In genomic region chr9:100440111-100440790, GRCm38 (mm10) we compare ENCODE assay signal across 8 mouse cellular contexts. TPM values are rescaled to one million over a fixed set of nuclear protein-coding genes. Genes with fewer than 3 reads are reported as not detected.
DNase-seq lines count a peak whose midpoint lies in the region; ATAC-seq lines count a peak whose summit lies in the region.

No protein-coding gene starts in this region.

- H3K4me1 ChIP-seq in neural tube, embryonic 11.5 days (ENCODE audit: control insufficient read depth, insufficient read depth, low read length) = peaks cover 5% of the 10 kb centered on the region; the same call in 1 of the 2 replicates
- H3K4me1 ChIP-seq in brown adipose tissue, adult 24 weeks (ENCODE audit: control insufficient read depth, insufficient read depth, insufficient read length, low read length) = peaks cover 8% of the 10 kb centered on the region
- H3K4me1 ChIP-seq in heart, embryonic 14.5 days (ENCODE audit: control insufficient read depth in 2 of 2, insufficient read depth in 2 of 2, low read length in 2 of 2) = no peaks in the 10 kb centered on the region; a peak in 1 of 4 replicates
- H3K4me1 ChIP-seq in neural tube, embryonic 13.5 days (replicated peaks) = peaks cover 15% of the 10 kb centered on the region

- DNase-seq in neural tube, embryonic 11.5 days (ENCODE audit: low spot score) = peak; percentile 56
- no peak for DNase-seq in neural tube, embryonic 10.5 days (ENCODE audit: extremely low spot score, low spot score)
- DNase-seq in left cerebral cortex, postnatal 4 days = peak; percentile 81
- no peak for DNase-seq in spleen, adult 12 weeks (ENCODE audit: low spot score)
- no peak for DNase-seq in kidney, postnatal 25 days

- no peaks in the 10 kb centered on the region for H3K9me3 ChIP-seq in neural tube, embryonic 11.5 days (ENCODE audit: control insufficient read depth, low read length)
- no peaks in the 10 kb centered on the region for H3K9me3 ChIP-seq in heart, embryonic 14.5 days (ENCODE audit: control insufficient read depth, low read length)
- H3K9me3 ChIP-seq in neural tube, embryonic 13.5 days = no peaks in the 10 kb centered on the region

- 69% methylated on average over 9 of the region's 9 CpGs for WGBS in neural tube, embryonic 11.5 days
- 37% methylated on average over 9 of the region's 9 CpGs for WGBS in heart, embryonic 14.5 days
- 58% methylated on average over 9 of the region's 9 CpGs for WGBS in neural tube, embryonic 13.5 days

- H3K27me3 ChIP-seq in neural tube, embryonic 11.5 days (ENCODE audit: control insufficient read depth, insufficient read depth, low read length) = no peaks in the 10 kb centered on the region
- H3K27me3 ChIP-seq in heart, embryonic 14.5 days (ENCODE audit: control insufficient read depth, insufficient read depth, low read length) = no peaks in the 10 kb centered on the region
- no peaks in the 10 kb centered on the region for H3K27me3 ChIP-seq in neural tube, embryonic 13.5 days

- H3K36me3 ChIP-seq in neural tube, embryonic 11.5 days (ENCODE audit: control insufficient read depth, insufficient read depth, low read length) = no peaks in the 10 kb centered on the region
- H3K36me3 ChIP-seq in heart, embryonic 14.5 days (ENCODE audit: control insufficient read depth, insufficient read depth, low read length) = no peaks in the 10 kb centered on the region
- H3K36me3 ChIP-seq in neural tube, embryonic 13.5 days = no peaks in the 10 kb centered on the region

- peak overlapping the region; percentile 61 for H3K27ac ChIP-seq in neural tube, embryonic 11.5 days (ENCODE audit: low read depth, low read length)
- H3K27ac ChIP-seq in brown adipose tissue, adult 24 weeks (replicated peaks; ENCODE audit: low read depth, low read length) = 0 out of 2 replicates have a peak overlapping the region, but pooled peaks have one; percentile 20
- H3K27ac ChIP-seq in heart, embryonic 14.5 days (replicated peaks in 1 of 2; ENCODE audit: control insufficient read depth in 1 of 2, insufficient read depth in 1 of 2, low read depth in 2 of 2, low read length in 2 of 2) = peak overlapping the region; percentile 42 to 52; a peak in 1 of 4 replicates
- peak overlapping the region; percentile 69 for H3K27ac ChIP-seq in neural tube, embryonic 13.5 days (replicated peaks)

- intact Hi-C loops in left cerebral cortex, postnatal 4 days (cut with DNase I) = loop anchor here (10.0 kb wide), 1 partner anchor 705 kb away; no protein-coding TSS in a partner anchor

- H3K9ac ChIP-seq in neural tube, embryonic 11.5 days (ENCODE audit: low read length) = no peak overlapping the region
- 0 out of 2 replicates have a peak overlapping the region, but pooled peaks have one; percentile 12 for H3K9ac ChIP-seq in heart, embryonic 14.5 days (ENCODE audit: low read length)
- H3K9ac ChIP-seq in neural tube, embryonic 13.5 days = no peak overlapping the region

- ATAC-seq in neural tube, embryonic 11.5 days (ENCODE audit: insufficient read depth, low FRiP score, low TSS enrichment) = 0 out of 2 replicates have a peak, but pooled peaks have one; percentile 35
- no peak for ATAC-seq in heart, embryonic 14.5 days (ENCODE audit: insufficient number of reproducible peaks, insufficient read depth, low FRiP score, low read depth)
- peak; percentile 84; the same call in 1 of the 2 replicates for ATAC-seq in neural tube, embryonic 13.5 days (ENCODE audit: low read depth)

- H3K4me3 ChIP-seq in neural tube, embryonic 11.5 days (ENCODE audit: low read depth, low read length) = no peak overlapping the region
- no peak overlapping the region for H3K4me3 ChIP-seq in brown adipose tissue, adult 24 weeks (ENCODE audit: insufficient read depth, low read depth, low read length)
- H3K4me3 ChIP-seq in heart, embryonic 14.5 days (ENCODE audit: control insufficient read depth in 1 of 2, insufficient read depth in 1 of 2, low read depth in 1 of 2, low read length in 2 of 2) = no peak overlapping the region
- H3K4me3 ChIP-seq in neural tube, embryonic 13.5 days = no peak overlapping the region

- no peak overlapping the region for H3K4me2 ChIP-seq in neural tube, embryonic 11.5 days (ENCODE audit: low read depth)
- peak overlapping the region; percentile 28; the same call in 1 of the 2 replicates for H3K4me2 ChIP-seq in heart, embryonic 14.5 days (ENCODE audit: low read length)
- peak overlapping the region; percentile 22 for H3K4me2 ChIP-seq in neural tube, embryonic 13.5 days

RNA-seq across cellular contexts. Expression of gene Il20rb, which starts 46.3 kb away (rescaled TPM):
- polyA plus RNA-seq in neural tube, embryonic 11.5 days (2014; fragmentation: Nextera tagmentation; extraction: Ambion mirVana) = 0.58 and 0.82 TPM in 2 replicates
- polyA plus RNA-seq in brown adipose tissue, adult 24 weeks (2012; ENCODE audit: insufficient read depth, insufficient read length, missing spikeins) = 1.3 TPM in 1 of 2 replicates, not detected in the other
- 0.69 and 0.94 TPM in 2 replicates for polyA plus RNA-seq in heart, embryonic 14.5 days (2014; fragmentation: Nextera tagmentation; extraction: Ambion mirVana)
- total RNA-seq in left cerebral cortex, postnatal 4 days (2021) = 1 to 10 TPM; 1.0 to 1.3 TPM
- 0.34 and 0.38 TPM in 2 replicates for polyA plus RNA-seq in neural tube, embryonic 13.5 days (2015; fragmentation: Nextera tagmentation; extraction: Ambion mirVana)

Comparison
In these comparisons a context has a peak if more than half of its experiments do, and no peak if none do; other contexts are left out.
1. DNase-seq: peak in neural tube, embryonic 11.5 days (single experiment) and left cerebral cortex, postnatal 4 days (single experiment); none in neural tube, embryonic 10.5 days (single experiment), spleen, adult 12 weeks (single experiment) and kidney, postnatal 25 days (0 of 2).
2. Peak in every context shown above with its lines, with median percentiles within 50 percentile points of each other: H3K27ac ChIP-seq.